Mouse (Mus musculus) left cerebral cortex, adult 9 months (tissue): ENCODE measurements around the gene Serpinb6b.

ENCODE experiments used
- DNase-seq, 2 experiments: peaks; one replicate each; pipeline ENCODE4 v3.0.0; 2022; ENCODE audit warnings: low spot score in 2 of 2

Gene Serpinb6b

DNA sequence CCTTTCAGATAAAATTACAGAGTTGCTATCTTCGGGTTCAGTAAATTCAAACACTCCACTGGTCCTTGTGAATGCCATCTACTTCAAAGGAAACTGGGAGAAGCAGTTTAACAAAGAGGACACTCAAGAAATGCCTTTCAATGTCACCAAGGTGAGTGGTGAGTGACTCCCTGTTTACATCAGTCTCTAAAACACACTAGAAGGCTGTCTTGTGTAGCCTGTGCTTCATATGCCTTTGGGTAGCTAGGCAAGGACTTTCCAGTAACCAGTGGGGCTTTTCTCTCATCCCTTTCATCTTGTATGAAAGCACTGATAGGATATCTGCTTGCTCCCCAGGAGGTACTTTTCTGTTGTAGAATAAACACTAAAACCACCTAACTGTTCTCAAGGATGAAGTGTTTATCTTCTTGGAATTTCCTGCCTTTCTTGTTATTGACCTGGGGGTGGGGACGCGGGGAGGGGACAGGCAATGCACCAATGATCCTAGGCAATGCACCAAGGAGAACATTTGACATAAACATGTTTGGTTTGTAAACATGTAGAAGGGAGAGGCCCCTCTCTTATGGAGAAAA, 10.0 kb downstream of the Serpinb6b start:
- DNase-seq: no peak

- DNase-seq: no peak
Measured at GRCm38 (mm10) chr13:32975710-32976109, 10.7 kb downstream of the Serpinb6b start.

DNA sequence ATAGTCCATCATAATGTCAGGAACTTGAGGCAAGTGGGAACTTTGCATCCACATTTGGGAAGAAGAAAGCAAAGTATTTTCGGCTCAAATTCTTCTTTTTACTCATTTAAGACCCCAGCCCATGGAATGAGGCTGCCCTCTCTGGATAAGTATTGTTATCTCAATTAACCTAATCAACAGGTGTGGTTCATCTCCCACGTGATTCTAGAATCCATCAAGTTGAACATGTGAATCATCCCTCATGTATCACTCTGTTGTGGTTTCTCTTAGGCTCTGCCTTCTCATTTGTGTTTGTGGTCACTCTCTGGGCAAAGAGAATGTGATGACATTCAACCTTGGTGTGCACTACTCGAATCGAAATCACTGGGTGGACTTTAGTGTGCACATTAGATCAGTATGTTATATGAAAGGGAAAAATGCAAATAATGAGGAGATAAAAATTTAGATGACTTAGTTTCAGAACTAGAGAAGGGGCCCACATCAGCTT, 17.6 kb downstream of the Serpinb6b start:
- no peak for DNase-seq

DNA sequence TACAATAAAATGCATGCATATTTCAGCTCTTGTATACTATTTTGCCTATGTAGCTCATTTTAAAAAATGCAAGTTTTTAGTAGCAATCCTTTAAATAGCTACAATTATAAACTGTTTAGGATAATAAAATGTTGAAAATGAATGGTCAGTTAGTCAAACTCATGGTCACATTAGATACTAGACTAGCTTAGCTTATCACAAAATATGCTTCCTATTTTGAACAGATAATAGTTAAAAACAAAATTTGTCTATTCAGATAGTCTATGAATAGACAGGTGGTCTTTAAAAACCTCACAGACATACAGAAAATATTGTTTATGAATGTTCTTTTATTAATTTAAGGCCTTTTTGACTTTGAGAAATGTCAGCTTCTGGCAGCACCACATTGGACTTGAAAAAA, 21.2 kb downstream of the Serpinb6b start:
- DNase-seq: no peak

DNA sequence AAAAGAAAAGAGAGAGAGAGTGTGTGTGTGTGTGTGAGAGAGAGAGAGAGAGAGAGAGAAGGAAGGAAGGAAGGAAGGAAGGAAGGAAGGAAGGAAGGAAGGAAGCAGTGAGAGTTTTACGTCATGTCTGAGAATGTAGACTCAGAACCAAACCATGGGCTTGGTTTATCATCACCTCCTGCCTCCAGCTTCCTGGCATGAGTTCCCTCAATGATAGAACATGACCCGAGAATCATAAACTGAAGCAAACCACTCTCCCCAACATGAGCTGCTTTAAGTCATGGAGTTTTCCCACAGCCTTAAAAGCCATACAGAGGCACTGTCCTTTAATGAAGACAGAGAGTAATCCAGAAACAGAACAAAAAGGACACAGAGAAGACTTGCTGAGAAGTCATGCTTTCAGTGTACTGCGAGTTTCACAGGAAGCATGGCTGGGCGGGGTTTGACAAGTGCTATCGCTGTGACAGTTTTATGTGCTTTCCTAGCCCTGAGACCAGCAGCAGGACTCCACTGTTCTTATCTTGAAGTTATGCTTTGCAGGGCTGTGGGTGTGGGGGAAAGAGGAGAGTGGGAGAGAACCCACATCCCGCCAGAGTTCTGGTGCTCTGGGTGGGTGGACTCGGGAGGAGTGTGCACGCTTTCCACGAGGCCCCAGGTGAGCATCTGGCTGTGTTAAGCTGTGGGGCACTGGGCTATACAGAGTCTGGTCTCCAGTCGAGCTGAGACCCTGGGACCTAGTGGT, 28.3 kb downstream of the Serpinb6b start:
- no peak for DNase-seq

DNA sequence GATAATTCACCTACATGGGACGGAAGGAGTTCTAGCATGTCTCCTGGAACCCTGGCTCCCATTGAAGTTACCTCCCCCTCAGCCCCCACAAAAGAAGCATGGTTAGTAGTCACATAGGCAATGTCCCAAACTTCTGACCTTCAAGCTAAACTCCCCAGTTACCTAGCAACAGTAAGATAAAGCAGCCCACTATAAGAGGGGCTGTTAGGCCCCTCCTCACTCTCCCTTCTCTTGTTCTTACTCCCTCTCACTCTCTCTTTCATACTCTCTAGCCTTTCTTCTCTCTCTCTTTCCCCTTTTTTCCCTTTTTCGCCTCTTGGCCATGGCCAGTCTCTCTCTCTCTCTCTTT, 28.9 kb downstream of the Serpinb6b start:
- no peak for DNase-seq

GRCm38 (mm10) chr13:32995051-32995450, 30.0 kb downstream of the Serpinb6b start:
- no peak for DNase-seq

DNA sequence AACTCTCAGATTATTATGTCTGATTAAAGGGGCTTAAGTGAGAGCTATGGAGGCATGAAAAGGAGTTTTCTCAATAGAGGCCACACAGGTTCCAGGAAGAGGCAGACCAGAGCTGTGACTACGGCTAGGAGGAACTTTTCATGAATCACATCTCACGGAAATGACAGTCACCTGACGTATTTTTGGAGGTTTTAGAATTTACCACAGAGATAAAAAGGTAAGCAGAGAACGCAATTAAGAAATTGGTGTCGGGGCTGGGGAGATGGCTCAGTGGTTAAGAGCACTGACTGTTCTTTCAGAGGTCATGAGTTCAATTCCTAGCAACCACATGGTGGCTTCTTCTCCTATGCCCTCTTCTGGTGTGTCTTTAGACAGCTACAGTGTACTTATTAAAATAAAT, 36.3 kb downstream of the Serpinb6b start:
- no peak for DNase-seq

DNA sequence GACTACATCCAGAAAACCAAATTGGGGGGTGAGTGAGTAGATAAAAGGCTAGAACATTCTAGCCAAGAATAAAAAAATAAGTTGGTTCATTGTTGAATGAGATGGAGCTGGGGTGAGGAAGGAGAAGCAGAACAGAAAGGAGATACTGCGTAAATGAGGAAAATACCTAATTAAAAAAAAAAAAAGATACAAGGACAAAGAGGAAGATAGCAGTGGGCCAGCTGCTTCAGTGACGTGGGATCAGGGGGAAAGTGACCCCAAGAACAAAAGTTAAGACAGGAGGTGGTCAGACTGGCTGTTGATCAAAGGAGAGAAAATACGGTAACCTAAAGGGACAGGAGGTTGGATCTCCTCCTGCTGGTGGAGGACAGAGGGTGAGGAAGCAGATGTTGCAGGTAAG, 37.9 kb downstream of the Serpinb6b start, which contains the start of gene Serpinb9:
Serpinb9 (plus strand) TSS at position 301 of the 400 bp plus-strand sequence.
- DNase-seq: no peak

DNA sequence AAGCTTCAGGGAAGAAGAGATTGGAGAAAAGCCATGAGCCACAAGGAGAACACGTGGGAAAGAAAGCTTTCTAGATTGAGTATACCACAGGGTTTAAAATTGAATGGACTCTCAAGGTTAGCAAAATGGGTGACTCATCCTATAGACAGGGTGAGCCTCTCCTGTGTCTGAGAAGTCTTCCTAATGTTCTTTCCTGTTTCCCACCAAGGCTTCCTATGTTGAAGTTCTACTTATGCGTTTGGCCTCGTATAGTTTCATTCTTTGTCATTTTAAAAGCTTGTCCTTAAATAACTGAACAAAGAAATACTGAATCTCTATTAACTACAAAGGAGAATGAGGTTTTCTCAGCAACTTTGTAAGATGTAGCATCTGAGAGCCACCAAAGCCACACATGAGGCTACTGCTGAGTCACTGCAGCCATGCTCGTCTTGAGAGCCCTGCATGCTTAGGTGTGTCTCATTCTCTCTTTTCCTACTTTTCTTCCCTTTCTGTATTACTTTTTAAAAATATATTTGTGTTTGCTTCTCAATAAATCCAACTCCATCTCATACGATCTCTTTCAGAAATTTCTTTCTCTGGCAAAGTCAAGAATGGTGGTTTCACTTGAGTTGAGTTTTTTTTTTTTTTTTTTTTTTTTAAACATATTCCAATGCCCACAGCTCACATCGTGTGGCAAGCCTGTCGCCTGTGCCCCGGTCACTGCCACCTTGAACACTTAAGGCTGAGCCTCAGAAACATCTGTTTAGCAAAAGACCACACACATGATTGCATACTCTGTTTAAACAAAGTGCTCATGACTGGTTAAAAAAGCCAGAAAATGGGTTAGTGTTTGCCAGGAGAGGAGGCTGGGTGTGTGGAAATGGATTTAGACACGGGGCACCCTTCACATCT, 38.8 kb downstream of the Serpinb6b start:
- no peak for DNase-seq

GRCm38 (mm10) chr13:33004414-33005105, 39.6 kb downstream of the Serpinb6b start:
- DNase-seq: peak; percentile 51 to 90

GRCm38 (mm10) chr13:33005501-33006075, 40.6 kb downstream of the Serpinb6b start:
- DNase-seq: no peak

- no peak for DNase-seq
Measured at GRCm38 (mm10) chr13:33006555-33006954, 41.5 kb downstream of the Serpinb6b start.

GRCm38 (mm10) chr13:33012395-33012794, 47.4 kb downstream of the Serpinb6b start:
- no peak for DNase-seq

DNA sequence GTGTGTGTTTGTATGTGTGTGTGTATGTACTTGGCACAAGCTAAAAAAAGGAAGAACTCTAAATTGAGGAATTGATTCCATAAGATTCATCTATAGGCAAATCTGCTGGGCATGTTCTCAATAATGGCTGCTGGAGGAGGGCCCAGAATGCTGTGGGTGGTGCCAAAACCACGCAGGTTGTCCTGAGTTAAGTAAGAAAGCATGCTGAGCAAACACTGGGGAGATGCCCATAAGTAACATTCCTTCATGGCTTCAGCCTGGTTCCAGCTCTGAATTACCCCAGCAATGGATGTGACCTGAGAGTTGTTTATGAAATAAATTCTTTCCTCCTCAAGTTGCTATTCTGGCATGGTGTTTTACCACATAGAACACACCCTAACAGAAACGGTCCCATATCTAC, 48.3 kb downstream of the Serpinb6b start:
- DNase-seq: no peak

- DNase-seq: no peak
Measured at GRCm38 (mm10) chr13:33022371-33022770, 57.4 kb downstream of the Serpinb6b start.

GRCm38 (mm10) chr13:33026427-33027057, 61.5 kb downstream of the Serpinb6b start:
- no peak for DNase-seq

DNA sequence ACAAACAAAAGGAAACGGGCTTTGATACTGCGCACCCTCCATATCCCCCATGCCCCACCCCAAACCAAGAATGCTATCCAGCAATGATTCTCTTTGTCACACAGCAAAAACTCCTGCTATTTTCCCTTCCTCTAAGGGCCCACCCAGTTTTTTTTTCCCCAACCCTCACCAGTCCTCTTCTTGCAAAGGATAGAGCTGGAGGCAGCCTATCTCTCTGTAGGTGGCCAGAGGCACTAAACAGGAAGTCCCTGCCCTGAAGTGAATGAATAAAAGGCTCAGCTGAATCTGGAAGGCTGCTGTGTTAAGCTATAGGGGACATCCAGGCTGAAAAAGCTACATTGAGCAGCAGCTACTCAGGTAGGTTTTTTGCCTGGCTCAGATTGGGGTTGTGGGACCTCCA, 62.2 kb downstream of the Serpinb6b start, which contains the start of gene Serpinb9b:
Serpinb9b (plus strand) TSS at position 173 of the 400 bp plus-strand sequence.
- DNase-seq: no peak

DNA sequence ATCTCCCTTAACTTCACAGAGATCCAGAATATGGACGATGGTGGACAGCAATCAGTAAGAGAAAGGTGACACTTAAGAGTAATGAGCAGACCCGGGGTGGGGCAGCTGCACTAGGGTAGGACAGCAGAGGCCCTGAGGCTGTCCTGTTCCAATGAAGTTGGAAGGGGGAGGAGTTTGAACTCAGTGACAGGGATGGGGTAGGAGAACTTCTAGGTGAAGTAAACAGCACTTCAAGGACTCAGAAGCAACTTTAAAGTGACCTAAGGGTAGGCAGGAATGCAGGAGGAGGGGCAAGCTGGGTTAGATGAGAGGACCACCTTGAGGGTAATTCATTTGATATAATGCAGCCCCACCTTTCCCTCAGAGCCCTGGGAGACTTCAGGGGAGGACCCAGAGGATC, 63.1 kb downstream of the Serpinb6b start:
- no peak for DNase-seq

DNA sequence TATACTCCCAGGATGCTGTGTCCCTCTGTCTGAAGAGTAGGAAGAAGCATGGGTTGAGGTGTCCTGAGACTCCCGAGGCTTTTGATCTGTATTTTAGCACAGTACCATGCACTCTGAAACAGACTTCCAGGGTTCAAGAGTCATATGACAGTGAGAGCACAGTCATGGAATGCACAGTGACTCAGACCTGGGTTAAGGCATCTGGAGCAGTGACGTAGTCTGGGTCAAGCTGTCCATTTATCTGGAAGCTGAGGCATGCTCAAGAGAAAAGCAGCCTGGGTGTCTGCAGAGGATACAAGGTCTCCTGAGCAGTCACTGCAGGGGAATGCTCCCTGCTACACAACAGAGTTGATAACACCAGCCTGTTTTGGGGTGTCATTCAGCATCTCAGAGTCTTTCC, 63.5 kb downstream of the Serpinb6b start:
- no peak for DNase-seq
